Mouse (Mus musculus) kidney, embryonic 14.5 days (tissue): ENCODE measurements around the gene Clns1a. TPM values are rescaled to one million over a fixed set of nuclear protein-coding genes. Genes with fewer than 3 reads are reported as not detected.

Experiments
- ATAC-seq: fragments of 200-750 bp; cut with Nextera tagmentation; 2 replicates; pipeline ENCODE4 v1.8.0; 2017; ENCODE audit warnings: moderate number of reproducible peaks, mild to moderate bottlenecking, moderate TSS enrichment, moderate library complexity; ENCODE audit not compliant: low FRiP score, low TSS enrichment
- H3K27ac ChIP-seq: fragments of 300-500 bp; sonication (generic); 2 replicates; pipeline ENCODE4 v1.5.1; 2014; ENCODE audit warnings: low read depth, mild to moderate bottlenecking, low read length, moderate library complexity, mixed read lengths
- H3K27me3 ChIP-seq: fragments of 300-500 bp; sonication (generic); 2 replicates; pipeline ENCODE4 v1.6.1; 2014; ENCODE audit warnings: mild to moderate bottlenecking, low read length; ENCODE audit not compliant: control insufficient read depth, insufficient read depth
- H3K36me3 ChIP-seq: fragments of 300-500 bp; sonication (generic); 2 replicates; pipeline ENCODE4 v1.6.1; 2014; ENCODE audit warnings: low read length, mixed read lengths; ENCODE audit not compliant: control insufficient read depth, insufficient read depth
- H3K4me1 ChIP-seq: fragments of 300-500 bp; sonication (generic); 2 replicates; pipeline ENCODE4 v1.6.1; 2014; ENCODE audit warnings: low read length, mixed read lengths; ENCODE audit not compliant: control insufficient read depth, insufficient read depth
- H3K4me2 ChIP-seq: fragments of 300-500 bp; sonication (generic); replicated peaks from 2 replicates; pipeline ENCODE4 v1.6.1; 2014; ENCODE audit warnings: low read depth, mild to moderate bottlenecking, low read length
- H3K4me3 ChIP-seq: fragments of 300-500 bp; sonication (generic); 2 replicates; pipeline ENCODE4 v1.5.1; 2014; ENCODE audit warnings: mild to moderate bottlenecking, low read length
- H3K9ac ChIP-seq: fragments of 300-500 bp; sonication (generic); 2 replicates; pipeline ENCODE4 v1.6.1; 2014; ENCODE audit warnings: low read depth, mild to moderate bottlenecking, low read length, moderate library complexity
- H3K9me3 ChIP-seq: fragments of 300-500 bp; sonication (generic); 2 replicates; pipeline ENCODE4 v1.6.1; 2016; ENCODE audit warnings: low read length; ENCODE audit not compliant: control insufficient read depth
- WGBS: fragments of 180-500 bp; shearing (Covaris S2); extraction: QIAGEN DNeasy Blood & Tissue Kit; methylation state at CpG from one replicate; pipeline ENCODE4 v1.1.7; 2014; 5-methylcytosine and 5-hydroxymethylcytosine counted together
- polyA plus RNA-seq: library from polyadenylated mRNA; unstranded; fragments of >200 nt; fragmentation: Nextera tagmentation; extraction: Ambion mirVana; gene quantifications from 2 replicates; pipeline ENCODE4 v1.2.1, GENCODE M21; 2014

Gene Clns1a
- polyA plus RNA-seq, 1 experiment from 2014 or later, result 238 TPM

DNA sequence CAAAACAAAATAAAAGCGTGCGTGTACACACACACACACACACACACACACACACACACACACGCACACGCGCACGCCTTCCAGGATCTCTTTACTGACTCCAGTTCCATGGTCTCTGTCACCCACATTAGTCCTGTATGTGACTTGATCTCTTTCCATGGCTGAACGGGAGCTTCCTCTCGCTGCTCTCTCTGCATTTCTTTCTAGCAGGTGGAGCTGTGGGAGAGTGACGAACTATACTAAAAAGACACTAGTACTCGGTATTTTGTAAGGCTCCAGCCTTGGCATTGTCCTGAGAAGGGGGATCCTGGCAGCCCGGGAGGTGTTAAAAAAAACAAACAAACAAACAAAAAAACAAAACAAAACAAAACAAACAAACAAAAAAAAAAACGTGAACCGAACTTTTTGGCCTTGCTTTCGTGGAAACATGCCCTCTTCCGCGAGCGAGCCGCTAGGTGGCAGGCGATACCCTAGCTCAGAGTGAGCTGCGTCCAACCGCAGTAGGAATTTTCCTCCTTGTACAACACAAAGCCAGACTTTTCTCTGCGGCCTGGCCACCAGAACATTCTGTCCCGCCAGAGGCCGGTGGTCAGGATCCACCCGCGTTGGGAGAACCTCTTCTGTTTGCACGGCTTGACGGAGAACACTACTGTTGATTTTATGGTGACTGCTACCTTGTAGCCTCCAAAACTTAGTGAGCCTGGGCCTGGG is 51.5 kb downstream of the Clns1a start:
- no peaks in the 10 kb centered on the region for H3K27me3 ChIP-seq
- H3K4me1 ChIP-seq, result no peaks in the 10 kb centered on the region
- no peak overlapping the region for H3K4me3 ChIP-seq
- ATAC-seq, result peak; percentile 54
- H3K9me3 ChIP-seq, result no peaks in the 10 kb centered on the region
- H3K27ac ChIP-seq, result no peak overlapping the region
- H3K36me3 ChIP-seq, result no peaks in the 10 kb centered on the region
- H3K9ac ChIP-seq, result peak overlapping the region; percentile 37; the same call in 1 of the 2 replicates
- WGBS, result 25% methylated on average over 28 of the region's 28 CpGs
- peak overlapping the region; percentile 10; the same call in 1 of the 2 replicates for H3K4me2 ChIP-seq

DNA sequence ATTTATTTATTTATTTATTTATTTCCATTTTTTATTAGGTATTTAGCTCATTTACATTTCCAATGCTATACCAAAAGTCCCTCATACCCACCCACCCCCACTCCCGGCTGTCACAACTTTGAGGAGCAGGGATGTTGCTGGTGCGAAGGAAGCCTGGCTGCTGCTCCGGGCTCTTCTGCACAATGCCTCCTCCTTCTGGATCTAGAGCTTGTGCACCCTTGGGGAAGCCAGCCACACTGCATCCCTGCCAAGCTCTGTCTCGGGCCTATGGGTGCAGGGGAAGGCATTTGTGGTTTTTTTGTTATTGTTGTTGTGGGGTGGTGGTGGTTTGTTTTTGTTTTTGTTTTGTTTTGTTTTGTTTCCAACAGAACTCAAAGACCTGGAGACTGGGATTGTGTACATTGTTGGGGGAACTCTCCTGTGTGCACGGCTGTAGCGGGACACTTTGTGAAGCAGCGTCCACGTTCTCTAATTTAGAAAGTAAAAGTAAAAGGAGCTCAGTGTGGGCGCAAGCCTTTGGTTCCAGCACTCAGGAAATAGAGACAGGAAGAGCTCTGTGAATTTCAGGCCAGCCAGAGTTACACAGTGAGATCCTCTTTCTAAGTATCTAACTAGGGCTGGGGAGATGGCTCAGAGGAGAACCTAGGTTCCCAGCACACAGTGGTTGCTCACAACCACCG is 52.2 kb downstream of the Clns1a start:
- Histone ChIP-seq H3K36me3 (no peaks in the 10 kb centered on the region), H3K4me1 (no peaks in the 10 kb centered on the region), H3K27ac (no peak overlapping the region), H3K4me2 (peak overlapping the region; percentile 31), H3K27me3 (no peaks in the 10 kb centered on the region), H3K4me3 (no peak overlapping the region; the same call in 1 of the 2 replicates), H3K9ac (no peak overlapping the region), H3K9me3 (no peaks in the 10 kb centered on the region)
- ATAC-seq, result peak; percentile 38
- 71% methylated on average over 10 of the region's 10 CpGs for WGBS

DNA sequence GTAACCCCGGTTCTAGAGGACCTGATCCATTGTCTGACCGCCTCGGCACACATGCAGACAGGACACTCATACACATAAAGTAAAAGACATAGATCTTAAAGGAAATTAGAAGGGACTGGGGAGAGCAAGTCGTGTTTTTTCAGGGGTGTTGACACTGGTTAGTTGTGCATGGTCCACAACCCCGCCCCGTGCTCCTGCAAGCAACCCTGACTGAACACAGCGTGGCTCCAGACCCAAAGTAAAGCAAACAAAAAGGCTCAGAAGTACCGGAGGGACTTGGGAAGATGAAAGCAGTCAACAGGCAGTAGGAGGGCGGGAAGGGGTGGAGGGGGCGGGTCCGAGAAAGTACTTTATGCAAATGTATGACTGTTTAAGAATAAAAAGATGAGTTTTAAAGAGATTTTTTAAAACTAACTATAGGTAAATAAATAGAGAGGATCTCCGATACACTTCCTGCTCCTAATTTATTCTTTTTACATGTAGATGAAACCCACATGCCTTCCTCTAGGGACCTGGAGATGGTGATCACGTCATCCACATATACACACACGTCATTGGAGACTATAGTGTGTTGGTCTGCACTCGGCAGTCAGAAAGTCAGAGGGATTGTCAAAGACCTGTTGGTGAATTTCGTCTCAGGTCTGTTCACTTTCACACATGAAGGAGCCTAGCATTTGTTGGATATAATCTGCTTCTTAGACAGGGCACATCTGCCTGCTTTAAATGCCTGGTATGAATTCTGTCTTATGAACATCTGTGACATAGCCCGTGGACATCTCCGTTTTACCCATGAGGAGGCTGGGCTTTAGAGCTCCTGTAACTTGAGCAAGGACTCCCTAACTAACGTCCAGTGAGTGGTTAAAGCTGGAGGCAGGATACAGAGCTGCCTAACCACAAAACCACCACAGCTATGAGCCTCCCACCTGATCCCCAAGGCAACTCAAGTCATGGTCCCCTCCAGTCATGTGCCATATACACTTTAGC is 53.1 kb downstream of the Clns1a start:
- Histone ChIP-seq H3K9ac (no peak overlapping the region; the same call in 1 of the 2 replicates), H3K4me1 (no peaks in the 10 kb centered on the region), H3K4me3 (no peak overlapping the region; the same call in 1 of the 2 replicates), H3K27ac (no peak overlapping the region), H3K9me3 (no peaks in the 10 kb centered on the region), H3K36me3 (no peaks in the 10 kb centered on the region), H3K27me3 (no peaks in the 10 kb centered on the region), H3K4me2 (peak overlapping the region; percentile 31)
- ATAC-seq, result peak; percentile 24
- 33% methylated on average over 19 of the region's 19 CpGs for WGBS

DNA sequence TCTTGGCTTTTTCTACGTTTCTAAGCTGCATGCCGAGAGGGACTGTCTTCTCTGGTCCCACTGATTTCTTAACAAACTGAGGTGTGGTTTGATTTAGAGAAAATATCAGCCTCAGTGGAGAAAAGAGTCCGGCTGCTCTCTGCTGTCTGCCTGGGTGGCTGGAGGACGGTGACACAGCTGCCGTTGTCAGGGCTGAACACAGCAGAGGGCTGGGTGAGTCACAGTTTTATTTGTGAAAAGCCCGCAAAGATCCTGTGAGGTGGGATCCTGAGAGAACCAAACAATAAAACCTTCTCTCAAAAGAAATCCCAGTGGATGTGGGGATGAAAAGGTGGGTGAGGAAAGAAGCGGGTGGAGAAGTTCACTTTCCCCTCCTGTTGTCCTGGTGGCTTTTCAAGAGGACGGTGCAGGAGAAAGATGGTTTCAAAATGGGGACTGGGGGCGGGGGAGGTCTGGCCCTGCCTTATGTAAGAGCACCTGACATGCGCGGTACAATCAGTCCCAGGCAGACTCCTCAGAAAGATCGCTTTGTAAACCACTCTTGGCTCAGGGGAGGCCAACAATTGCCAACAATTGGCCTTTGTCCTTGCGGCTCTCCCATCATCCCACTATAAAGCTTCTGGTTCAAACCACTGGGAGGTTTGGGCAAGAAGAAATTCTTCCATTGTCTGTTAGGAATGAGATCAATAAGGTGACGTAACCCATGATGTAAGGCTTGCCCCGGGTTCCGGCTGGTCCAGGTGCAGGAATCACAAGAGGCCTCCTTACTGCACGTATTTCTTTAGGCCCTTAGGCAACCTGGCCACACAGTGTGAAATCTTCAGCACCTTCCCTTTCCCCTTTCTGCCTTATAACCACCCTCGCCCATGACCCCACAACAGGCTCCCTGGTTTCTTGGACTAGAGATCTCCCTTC is 60.8 kb downstream of the Clns1a start:
- Histone ChIP-seq H3K9ac (no peak overlapping the region), H3K4me2 (no peak overlapping the region), H3K4me1 (no peaks in the 10 kb centered on the region), H3K36me3 (no peaks in the 10 kb centered on the region), H3K9me3 (no peaks in the 10 kb centered on the region), H3K27ac (no peak overlapping the region), H3K27me3 (no peaks in the 10 kb centered on the region), H3K4me3 (no peak overlapping the region)
- ATAC-seq, result no peak
- 71% methylated on average over 18 of the region's 18 CpGs for WGBS

DNA sequence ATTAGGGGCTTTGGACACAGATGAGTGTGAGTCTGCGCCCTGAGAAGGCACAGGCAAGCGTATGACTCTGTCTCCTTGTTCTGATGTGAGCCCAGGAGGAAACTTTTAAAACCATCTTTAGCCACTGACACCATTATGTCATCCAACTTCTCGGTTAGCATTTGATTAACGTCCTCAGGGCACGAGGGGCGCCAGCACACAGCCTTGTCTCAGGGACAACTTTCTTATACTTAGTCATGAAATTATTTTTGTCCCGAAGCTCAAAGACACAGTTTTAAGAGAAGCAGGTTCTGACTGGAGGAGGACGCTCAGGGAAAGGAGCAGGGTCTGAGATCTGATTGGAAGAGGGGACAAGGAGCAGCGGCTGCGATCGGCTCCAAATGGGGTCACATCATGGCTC is 68.2 kb downstream of the Clns1a start:
- WGBS, result 70% methylated on average over 11 of the region's 11 CpGs

DNA sequence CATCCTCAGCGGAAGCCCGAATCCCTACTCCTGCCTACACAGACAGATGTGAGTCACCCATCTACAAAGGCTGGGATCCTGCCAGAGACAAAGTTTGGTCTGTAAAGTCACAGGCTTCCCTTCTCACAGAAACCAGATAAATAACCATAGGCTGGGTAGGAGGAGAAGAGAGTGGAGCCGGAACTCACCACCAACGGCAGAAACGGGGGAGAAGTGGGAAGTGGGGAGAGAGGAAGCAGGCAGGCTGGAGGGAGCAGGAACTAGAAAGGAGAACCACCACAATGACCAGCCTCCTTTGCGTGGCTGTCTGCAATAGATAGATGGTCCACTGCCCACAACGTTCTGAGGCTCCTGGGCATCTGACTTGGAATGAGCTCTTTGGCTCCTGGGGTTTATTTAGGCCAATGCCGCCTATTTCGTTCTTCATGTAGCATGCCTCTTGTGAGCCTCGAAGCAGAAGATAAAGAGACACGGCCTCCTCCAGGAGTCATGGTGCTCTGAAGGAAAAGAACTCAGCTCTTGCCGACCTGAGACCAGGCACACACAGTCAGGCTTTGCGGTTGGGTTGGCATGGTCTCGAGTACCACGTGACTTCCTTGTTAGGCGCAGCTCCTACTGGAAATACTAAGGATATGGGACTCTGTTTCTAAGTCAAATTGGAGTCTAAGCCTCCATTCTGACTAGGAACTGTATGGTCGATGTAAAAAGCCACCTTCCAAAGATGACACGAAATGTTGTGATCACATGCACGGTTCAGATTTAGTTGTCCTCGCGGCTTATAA is 68.9 kb downstream of the Clns1a start:
- no peak for ATAC-seq
- WGBS, result 91% methylated on average over 21 of the region's 21 CpGs
- Histone ChIP-seq H3K4me2 (no peak overlapping the region), H3K4me3 (no peak overlapping the region), H3K36me3 (no peaks in the 10 kb centered on the region), H3K9me3 (no peaks in the 10 kb centered on the region), H3K27me3 (no peaks in the 10 kb centered on the region), H3K27ac (no peak overlapping the region), H3K9ac (no peak overlapping the region), H3K4me1 (no peaks in the 10 kb centered on the region)

More for the DNA sequence above, 68.2 kb downstream of the Clns1a start:
- no peak overlapping the region for H3K9ac ChIP-seq
- no peaks in the 10 kb centered on the region for H3K36me3 ChIP-seq
- H3K9me3 ChIP-seq, result no peaks in the 10 kb centered on the region
- H3K4me1 ChIP-seq, result no peaks in the 10 kb centered on the region
- no peak for ATAC-seq
- H3K4me2 ChIP-seq, result no peak overlapping the region
- no peak overlapping the region for H3K4me3 ChIP-seq
- H3K27ac ChIP-seq, result no peak overlapping the region
- H3K27me3 ChIP-seq, result no peaks in the 10 kb centered on the region

DNA sequence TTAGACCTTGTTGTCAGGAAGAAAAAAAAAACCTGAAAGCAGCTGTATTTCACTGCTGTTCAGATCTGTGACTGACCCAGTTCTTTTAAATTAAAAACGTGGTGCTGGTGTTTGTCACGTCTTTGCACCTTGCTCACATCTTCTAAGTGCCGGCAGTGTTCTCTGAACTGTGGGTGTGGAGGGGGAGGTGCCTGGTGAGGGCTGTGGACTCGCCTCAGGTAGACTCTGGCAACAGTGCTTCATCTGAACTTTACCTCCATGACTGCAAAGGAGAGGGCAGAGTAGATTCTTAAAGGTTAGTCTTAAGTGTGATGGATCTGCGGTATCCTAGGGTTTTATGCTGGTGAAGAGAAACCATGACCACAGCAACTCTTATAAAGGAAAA is 69.5 kb downstream of the Clns1a start:
- no peak overlapping the region for H3K4me3 ChIP-seq
- H3K36me3 ChIP-seq, result no peaks in the 10 kb centered on the region
- no peaks in the 10 kb centered on the region for H3K9me3 ChIP-seq
- H3K27me3 ChIP-seq, result no peaks in the 10 kb centered on the region
- H3K27ac ChIP-seq, result no peak overlapping the region
- H3K9ac ChIP-seq, result no peak overlapping the region
- 86% methylated on average over 5 of the region's 5 CpGs for WGBS
- H3K4me2 ChIP-seq, result no peak overlapping the region
- no peak for ATAC-seq
- no peaks in the 10 kb centered on the region for H3K4me1 ChIP-seq
